Comparison of ENCODE assay signal across 15 mouse cellular contexts in genomic region chr7:137611363-137611762, GRCm38 (mm10).
"Had no signal": no experiment of that assay in that cellular context is flagged by ENCODE, and none has a peak within 500 bp of the region (broad histone marks: within the 10 kb centered on the region; RNA-seq: fewer than 3 reads in every experiment).

No protein-coding gene starts in this region.

- H3K9me3 ChIP-seq: kidney, embryonic 15.5 days; limb, embryonic 15.5 days had no signal

- H3K4me1 ChIP-seq: limb, embryonic 15.5 days had no signal

- ATAC-seq: liver, postnatal 0 days had no signal

- H3K36me3 ChIP-seq: kidney, embryonic 15.5 days; limb, embryonic 15.5 days had no signal

- H3K4me2 ChIP-seq: kidney, embryonic 15.5 days; limb, embryonic 15.5 days; liver, embryonic 11.5 days; lung, embryonic 14.5 days; midbrain, embryonic 11.5 days had no signal

- H3K9ac ChIP-seq: kidney, embryonic 15.5 days; limb, embryonic 15.5 days; liver, embryonic 14.5 days; liver, postnatal 0 days; lung, embryonic 14.5 days had no signal

- DNase-seq: kidney, adult 11 months; kidney, adult 8-10 months; kidney, postnatal 25 days; layer of hippocampus, adult 9-11 months; liver, postnatal 0 days; lung, postnatal 10 days; lung, postnatal 36 days; thymus, postnatal 25 days had no signal

- H3K27ac ChIP-seq: kidney, embryonic 15.5 days; layer of hippocampus, adult 2 months; limb, embryonic 15.5 days; liver, embryonic 14.5 days had no signal

- H3K4me3 ChIP-seq: kidney, embryonic 15.5 days; layer of hippocampus, adult 2 months; limb, embryonic 15.5 days had no signal
